Mouse (Mus musculus): ENCODE measurements at regions not wholly inside any gene's neighbourhood (a gene's known extent, or its start where the extent isn't known, plus 50 kb on each side); places are given as distances from the start of the nearest gene placed in this dataset.

DNA sequence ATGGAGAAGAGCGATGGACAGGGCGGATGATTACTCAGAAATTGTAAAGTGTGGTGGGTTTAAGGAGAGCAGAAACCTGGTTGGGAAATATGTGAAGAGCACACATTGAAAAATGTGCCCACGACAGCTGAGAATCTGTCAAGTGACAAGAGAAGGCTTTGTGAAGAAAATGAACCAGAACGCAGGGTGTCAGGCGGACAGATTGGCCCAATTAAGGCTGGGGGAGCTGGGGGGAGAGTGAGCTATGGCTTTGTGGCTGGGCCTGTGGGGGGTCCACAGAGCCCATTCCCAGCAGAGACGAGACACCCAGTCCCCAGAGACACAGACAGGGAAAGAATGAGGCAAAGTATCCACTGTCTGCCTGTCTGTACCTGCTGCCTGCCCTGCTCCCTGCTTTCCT is 153.3 kb downstream of the Shq1 start:
- CTCF ChIA-PET = no interaction called here

DNA sequence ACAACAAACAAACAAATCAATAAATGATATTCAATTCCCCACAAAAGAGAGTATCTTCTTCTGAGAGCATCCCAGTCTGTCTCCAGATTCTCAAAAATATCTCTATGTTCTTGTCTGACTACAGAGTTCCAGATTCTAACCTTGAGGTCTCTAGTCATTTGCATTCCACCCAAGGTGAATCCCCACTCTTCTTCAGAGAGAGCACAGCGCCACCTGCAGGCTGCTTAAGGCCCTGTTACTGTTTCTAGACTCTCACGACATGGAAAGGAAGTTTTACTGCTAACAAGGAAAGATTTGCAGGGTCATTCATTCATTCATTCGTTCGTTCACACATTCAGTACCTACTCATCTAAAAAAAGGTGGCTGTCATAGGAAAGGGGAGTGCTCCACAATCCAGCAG is 158.3 kb downstream of the Shq1 start:
- CTCF ChIA-PET = no interaction called here

DNA sequence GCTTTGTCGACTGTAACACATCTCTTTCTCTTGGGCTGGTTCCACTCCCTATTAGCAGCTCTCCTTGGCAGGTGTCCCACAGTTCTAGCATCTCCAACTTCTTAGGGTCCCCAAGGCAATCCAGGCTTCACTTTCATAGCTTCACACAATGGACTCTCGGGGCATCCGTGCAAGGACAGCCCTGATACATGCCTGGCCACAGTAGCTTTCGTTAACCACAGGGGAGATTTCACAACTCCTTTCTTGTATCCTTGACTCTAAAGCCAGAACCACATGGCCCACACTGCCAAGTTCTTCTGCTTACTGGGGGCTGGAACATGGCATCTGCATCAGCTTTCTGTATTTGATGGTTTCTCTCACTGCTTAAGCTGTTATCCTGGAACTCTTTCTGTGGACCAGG is 160.3 kb downstream of the Shq1 start:
- CTCF ChIA-PET = interaction anchor here (0.6 kb wide), 1 partner anchor 213 kb away, joined by 7 read pairs; no protein-coding TSS in a partner anchor

DNA sequence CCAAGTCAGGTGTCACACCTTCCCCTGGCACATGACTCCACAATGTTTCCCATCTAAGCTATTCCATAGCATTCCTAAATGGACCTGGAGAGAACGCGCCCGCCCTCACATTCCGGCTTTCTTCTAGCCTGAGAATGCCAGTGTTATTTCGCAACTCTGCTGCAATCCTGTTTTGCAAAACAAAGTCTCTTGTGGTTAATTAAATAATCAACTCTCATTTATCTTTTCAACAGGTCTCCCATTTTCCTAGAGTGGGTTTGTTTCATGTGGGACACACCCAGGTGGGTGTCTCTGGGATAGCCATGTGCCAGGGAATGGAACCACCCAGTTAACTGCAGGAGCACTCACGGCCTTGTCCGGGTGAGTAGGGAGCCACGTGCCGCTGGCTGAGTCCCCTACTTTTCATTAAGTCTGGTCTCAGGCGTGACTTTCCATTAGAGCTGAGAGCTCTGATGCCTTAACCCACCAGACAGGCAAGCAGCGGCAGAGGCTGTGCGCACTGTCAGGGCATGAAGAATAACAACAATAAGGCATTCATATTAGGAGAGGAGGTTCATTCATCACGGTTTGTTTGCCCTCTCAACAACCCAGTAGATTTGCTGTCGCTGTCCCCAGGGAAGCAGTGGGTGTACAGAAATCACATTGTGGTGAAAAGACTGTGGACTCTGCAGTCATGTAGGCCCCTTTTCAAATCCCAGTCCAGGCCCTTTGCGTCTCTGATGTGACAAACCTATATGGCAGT is 165.3 kb downstream of the Shq1 start:
- CTCF ChIA-PET = no interaction called here

DNA sequence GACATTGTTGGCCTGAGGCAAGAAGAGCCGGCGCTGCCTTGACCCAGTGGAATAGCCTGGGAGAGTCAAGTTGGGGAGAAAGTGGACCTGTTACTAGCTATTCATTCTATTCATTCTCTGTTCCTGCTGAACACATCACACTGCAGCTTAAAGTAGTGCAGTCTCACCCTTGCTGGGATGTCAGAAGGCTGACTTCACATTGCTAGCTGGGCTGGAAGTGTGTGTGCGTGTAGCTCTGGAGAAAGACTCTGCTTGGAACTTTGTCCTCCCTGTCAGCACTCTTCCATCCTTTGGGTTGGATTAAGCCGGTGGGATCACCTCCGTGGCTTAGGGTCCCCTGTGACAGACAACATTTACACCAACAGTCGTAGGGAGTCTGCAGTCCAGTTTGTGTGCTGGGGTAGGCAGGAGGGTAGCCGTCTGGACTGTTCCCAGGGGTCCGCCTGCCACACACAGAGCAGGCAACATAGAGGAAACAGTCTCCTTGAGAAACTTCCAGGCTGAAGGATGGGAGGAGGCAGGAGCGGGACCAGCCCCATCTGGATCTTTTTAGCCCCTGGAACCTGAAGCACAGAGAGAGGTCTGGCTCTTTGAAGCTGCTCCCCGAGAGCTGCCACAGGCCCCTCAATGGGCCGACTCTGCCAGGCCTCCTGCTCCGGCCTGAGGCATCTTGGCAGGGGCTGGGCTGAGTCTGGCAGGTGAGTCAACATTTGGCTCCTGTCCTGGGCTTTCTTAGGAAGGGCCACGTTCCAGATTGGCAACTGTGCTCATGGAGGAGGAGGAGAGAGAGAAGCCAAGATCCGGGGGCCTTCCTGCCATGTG is 167.8 kb downstream of the Shq1 start:
- CTCF ChIA-PET = no interaction called here

DNA sequence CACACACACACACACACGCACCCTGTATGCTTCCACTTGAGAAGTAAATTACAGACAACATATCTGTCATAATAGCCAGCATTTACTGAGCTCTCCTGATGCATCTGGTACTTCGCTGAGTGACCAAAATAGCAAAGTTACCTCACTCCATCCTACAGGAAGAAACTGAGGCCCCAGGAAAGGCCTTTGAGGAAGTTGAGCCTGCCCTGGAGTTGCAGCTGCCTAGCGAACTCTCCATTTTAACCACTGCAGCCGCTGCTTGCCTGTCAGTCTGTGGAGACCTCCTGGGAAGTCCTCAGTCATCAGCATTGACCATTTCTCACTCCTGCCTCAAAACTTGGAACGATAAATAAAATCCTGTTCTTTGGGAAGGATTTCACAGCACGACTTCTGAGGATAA is 168.8 kb downstream of the Shq1 start:
- CTCF ChIA-PET = interaction anchor here (0.7 kb wide), 1 partner anchor 16 kb away, joined by 3 read pairs; no protein-coding TSS in a partner anchor

DNA sequence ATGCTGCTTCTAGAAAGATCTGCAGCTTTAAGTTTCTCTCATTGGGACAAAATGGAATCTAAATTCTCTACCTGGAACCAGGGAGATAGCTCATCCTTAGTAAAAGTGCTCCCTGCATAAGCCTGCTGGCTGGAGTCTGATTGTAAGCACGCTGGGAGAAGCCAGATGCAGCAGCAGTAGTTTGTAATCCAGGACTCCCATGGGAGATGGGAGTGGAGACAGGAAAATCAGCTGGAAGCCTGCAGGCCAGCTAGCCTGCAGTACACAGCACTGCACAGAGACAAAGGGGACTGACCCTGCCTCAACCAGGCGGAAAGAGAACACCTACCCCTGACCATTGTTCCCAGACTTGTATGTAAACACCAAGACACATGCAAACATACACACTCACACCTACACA is 170.2 kb downstream of the Shq1 start:
- CTCF ChIA-PET = no interaction called here

DNA sequence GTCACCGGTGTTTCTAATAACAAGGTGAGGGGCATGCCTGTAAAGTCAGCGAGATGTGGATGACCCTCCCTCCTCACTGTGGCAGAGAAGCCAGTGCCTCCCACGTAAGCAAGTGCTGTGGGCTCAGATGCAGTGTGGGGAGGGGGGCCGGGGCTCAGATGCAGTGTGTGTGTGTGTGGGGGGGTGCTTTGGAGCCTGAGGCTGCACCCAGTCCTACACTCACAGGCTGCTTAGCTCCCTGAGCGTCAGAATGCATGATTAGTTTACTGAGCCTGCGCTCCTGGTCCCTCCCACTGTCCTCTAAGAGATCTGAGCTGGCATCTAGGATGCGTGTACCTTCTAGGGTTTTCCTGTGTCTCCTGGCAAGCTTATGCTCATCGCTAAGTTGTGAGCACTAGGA is 170.9 kb downstream of the Shq1 start:
- CTCF ChIA-PET = no interaction called here

DNA sequence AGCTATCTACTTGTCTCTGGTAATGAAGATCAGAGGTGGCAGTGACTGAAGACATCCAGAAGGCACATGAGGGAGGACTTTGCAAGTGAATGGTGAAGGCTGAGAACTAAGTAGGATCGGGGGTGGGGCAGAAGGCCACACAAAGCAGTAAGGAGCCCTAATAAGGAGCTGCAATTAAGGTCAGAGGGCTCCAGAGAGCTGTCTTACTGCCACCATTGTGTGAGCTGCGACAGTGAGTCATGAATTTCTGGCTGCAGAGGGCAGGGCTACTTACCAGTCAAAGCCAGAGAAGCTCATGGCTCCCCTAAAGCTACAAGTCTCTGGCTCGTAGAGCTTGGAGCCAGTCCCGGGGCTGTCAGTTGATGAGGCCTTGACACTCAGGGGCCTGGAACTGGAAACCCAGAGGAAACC is 172.1 kb downstream of the Shq1 start:
- CTCF ChIA-PET = no interaction called here

DNA sequence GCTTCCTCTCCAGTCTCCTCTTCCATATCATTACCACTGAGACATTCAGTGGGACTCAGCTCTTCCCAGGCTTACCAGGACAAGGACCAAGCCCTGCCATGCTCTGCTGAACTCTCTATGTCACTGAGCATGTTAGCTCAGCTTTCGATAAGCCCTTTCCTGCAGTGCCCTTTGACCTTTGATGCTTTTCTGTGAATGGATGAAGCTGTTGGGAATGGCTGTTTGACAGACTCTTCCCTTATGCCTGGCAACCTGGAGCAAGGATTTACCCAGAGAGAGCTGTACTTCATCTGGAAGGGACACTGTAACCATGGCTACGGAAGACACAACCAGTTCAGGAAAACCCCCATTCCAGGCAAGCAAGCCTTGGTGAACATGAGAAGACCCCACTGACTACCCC is 172.8 kb downstream of the Shq1 start:
- CTCF ChIA-PET = interaction anchor here (0.7 kb wide), 1 partner anchor 694 kb away, joined by 3 read pairs; no protein-coding TSS in a partner anchor

DNA sequence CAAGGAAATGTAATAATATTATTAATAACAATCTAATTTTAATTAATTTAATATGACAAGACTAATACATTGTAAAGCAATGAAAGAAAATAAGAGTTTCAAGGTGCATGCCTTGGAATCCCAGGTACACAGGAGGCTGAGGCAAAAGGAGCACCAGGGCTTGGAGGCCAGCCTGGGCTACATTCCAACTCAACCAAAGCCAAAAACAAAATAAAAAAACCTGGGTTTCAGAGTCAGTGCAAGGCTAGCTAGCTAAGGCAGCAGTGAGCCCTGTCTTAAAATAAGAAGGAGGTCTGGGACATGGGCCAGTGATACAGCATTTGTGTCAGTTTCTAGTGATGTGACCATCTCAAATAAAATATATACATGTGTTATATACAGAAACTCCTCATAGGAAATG is 174.8 kb downstream of the Shq1 start:
- CTCF ChIA-PET = no interaction called here

DNA sequence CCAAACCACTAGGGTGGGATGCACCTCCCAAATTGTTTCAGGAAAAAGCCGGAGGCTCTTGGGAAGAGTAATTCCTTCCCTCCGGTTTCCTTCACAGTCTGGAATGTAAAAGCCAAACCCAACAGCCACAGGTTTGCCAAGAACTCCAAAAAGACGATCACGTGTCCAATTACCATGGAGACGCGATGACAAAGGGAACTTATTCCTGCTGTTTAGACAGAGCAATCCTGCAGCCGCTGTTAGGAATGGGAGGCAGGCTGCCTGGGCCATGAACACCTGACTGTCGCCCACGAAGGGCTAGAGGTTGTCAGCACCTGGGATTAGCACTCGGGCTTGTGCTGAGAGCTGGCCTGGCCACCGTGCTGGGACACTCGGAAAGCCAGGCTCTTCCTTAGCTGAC is 175.8 kb downstream of the Shq1 start:
- CTCF ChIA-PET = no interaction called here

DNA sequence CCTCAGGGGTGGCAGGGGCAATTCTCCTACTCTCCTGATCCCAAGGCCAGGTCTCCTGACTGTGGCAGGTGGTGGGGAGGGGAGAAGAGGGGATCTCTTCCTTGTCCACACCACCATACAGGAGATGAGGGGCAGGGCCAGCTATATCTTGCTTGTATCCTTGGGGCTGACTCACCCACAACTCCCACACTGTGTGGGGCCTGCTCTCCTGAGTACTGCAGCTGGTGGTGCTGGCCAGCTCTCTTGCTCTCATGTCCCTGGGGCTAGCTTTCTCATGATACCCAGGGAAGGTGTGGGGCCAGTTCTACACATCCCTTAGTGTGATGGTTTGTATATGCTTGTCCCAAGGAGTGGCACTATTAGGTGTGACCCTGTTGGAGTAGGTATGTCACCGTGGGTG is 177.4 kb downstream of the Shq1 start:
- CTCF ChIA-PET = no interaction called here

DNA sequence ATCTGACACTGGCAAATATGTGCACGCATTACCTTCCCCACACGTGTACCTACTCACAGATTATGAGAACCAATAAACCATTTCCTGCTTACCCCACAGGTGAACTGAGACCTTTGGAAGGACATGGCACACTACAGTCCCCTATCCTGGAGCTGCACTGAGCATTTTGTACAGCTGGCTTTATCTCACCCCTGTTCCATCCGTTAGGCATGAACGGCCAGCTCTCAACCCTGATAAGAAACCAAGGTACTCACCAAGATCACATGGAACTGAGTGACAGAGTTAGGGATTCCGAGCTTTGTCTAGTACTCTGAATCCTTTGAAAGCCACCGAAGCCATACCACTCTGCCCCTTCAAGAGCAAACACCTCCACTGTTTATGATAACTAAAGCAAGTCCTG is 179.1 kb downstream of the Shq1 start:
- CTCF ChIA-PET = no interaction called here

DNA sequence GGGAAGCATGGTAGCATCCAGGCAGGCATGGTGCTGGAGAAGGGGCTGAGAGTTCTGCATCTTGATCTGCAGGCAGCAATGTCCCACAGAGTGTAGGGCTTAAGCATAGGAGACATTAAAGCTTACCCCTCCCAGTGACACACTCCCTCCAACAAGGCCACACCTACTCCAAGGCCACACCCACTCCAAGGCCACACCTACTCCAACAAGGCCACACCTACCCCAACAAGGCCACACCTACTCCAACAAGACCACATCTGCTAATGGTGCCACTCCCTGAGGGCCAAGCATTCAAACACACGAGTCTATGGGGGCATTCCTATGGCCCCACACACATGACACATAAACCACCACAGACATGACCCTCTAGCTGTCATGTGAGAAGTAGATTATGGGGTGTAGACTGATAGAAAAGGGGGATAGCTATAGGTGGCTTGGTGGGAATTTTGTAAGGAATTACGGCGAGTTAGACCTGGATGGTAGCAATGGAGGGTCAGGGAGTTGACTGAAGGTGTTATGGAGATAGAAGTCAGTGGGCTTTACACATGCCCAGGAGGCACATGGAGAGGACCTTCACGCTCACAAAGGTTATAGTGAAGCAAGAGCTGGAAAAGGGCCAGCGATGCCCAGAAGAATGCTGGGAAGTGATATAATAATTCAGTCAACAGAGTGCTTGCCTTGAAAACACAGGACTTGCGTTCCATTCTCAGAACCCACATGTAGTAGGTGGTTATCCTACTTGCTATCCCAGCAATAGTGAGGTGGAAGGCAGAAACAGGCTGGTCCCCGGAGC is 179.8 kb downstream of the Shq1 start:
- CTCF ChIA-PET = no interaction called here

DNA sequence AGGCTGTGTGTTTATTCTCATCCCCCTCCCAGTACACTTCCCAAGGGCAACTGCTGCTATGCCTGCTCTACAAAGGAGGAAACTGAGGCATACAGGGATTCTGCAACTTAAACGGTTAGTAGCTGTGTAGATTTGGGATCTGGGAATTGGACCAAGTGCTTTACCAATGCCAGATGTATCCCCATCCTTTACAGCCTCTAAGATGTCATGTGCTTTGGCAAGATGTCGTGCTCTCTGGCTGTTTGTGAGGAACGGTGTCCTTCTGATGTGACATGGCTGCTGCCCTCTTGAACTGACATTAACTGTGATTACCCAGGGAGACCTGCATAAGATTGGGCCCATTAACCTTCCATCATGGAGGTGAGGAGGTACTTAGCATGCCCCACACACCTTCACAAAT is 187.1 kb downstream of the Shq1 start:
- CTCF ChIA-PET = no interaction called here

DNA sequence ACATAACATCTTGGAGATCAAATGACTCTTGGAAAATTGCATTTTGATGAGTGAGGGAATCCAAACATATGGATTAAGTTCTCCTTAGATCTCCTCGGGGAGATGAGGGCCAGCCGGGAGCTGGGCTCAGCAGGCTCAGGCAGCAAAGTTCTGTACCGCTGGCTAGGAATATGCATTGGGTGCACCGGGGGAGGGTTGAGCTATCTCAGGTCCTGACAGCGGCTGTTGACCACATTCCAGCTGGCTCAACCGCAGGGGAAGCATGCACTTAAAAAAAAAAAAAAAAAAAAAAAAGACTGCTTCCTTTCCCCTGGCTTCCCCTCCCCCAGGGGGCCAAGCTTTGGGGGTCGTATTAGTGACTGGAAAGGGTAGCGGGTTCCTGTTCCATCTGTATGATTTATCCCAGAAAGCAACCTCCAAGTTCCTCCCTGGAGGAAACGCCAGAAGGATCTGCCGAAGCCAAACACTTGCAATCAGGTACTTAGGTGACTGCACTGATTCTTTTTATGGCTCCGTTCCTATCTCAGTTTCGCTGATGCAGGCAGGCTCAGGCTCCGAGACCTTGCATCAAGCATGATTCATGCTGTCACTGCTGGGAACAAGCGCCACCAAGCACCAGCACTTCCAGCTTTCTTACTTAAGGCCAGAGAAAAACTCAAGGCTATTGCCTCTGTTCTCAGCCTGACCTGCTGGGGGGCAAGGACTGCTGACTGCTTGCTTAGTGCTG is 187.7 kb downstream of the Shq1 start:
- CTCF ChIA-PET = no interaction called here

DNA sequence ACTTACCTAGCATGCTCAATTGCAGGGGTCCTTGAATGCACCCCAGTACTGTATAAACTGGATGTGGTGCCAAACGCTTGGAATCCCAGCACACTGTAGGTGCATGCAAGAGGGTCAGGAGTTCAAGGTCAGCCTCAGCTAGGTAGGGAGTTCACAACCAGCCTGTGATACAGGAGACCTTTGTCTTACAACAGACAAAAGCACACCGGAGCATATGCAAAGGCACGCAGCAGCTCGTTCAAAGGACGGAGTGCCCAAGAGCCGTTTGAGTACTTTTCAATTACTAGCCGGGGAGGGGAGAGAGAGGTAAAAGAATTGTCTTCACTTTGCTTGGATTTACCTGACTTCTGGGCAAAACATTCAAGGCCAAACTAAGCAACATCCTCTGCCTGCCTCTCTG is 188.4 kb downstream of the Shq1 start:
- CTCF ChIA-PET = interaction anchor here (0.5 kb wide), 1 partner anchor 68 kb away, joined by 3 read pairs; no protein-coding TSS in a partner anchor

DNA sequence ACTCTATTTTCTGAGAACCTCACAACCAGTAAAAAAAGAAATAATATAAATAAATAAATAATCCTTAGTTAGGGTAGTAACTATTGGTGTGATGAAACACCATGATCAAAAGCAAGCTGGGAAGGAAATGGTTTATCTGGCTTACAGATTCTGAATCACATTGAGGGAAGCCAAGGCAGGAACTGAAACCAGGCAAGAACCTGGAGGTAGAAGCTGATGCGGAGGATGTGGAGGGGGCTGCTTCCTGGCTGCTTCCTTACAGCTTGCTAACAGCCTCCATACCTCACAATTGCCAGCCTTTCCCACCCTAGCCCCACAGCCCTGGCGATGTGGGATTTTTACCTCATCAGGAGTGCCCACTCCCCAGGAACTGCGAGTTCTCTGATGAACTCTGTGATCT is 190.4 kb downstream of the Shq1 start:
- CTCF ChIA-PET = no interaction called here

DNA sequence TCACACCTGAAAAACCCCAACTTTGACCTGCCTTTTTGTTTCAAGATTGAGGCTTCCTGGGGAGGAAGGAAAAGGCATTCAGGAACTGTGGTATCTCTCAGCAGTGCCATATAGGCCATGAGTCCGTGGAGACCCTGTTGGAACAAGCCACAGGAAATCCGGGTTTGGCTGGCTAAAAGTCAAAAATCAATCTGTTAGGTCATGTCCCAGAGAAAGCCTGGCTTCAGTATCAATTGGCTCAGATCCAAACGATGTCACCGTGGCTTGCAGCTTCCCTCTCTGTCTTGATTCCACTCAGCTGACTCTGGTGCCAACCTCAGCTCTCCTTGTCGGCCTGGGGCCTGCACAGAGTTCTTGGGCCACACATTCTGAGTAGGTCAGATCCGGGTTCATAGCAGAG is 191.1 kb downstream of the Shq1 start:
- CTCF ChIA-PET = no interaction called here

DNA sequence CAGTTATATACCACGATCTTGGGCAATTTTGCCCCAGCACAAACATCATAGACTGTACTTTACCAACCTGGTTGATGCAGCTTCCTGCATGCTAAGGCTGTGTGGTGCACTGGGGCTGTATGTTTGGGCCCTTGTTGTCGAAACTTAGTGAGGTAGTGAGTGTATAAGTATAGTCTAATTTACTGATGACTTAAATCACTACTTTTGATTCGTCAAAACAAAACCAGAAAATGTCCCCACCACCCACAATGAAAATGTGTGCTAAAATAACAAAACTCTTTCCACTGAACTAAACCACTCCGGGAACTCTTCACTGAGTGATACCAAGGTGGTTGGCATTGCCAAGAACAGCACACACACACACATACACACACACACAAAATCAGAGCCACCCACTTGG is 191.5 kb downstream of the Shq1 start:
- CTCF ChIA-PET = no interaction called here
